Mouse (Mus musculus): ENCODE results near the gene Akap9. TPM values are rescaled to one million over a fixed set of nuclear protein-coding genes. Genes with fewer than 3 reads are reported as not detected.

Gene Akap9
- polyA plus RNA-seq (2014; fragmentation: Illumina TruSeq; extraction: RNeasy Lipid Tissue Mini Kit (QIAGEN cat#74804); ENCODE audit: low read depth, low replicate concordance) = 25.4 TPM

GRCm38 (mm10) chr5:3927801-3928689 is at the start of gene Akap9:
Gene Akap9 (plus strand): TSS chr5:3928054.

GRCm38 (mm10) chr5:3893459-3894293 is 34.2 kb upstream of the Akap9 start, which contains the start of gene Mterf1a:
Gene Mterf1a (minus strand): TSS chr5:3893933.

GRCm38 (mm10) chr5:4104341-4105040 is 176.6 kb downstream of the Akap9 start, which contains the start of gene Cyp51:
Gene Cyp51 (minus strand): TSS chr5:4104746.

Other genes starting within 250 kb of the Akap9 start
- gene Ankib1, start 125.1 kb upstream of the Akap9 start, polyA plus RNA-seq (2014; fragmentation: Illumina TruSeq; extraction: RNeasy Lipid Tissue Mini Kit (QIAGEN cat#74804); ENCODE audit: low read depth, low replicate concordance) = 13.6 TPM
- gene Krit1, start 124.9 kb upstream of the Akap9 start, polyA plus RNA-seq (2014; fragmentation: Illumina TruSeq; extraction: RNeasy Lipid Tissue Mini Kit (QIAGEN cat#74804); ENCODE audit: low read depth, low replicate concordance) = 23.5 TPM
- gene Lrrd1, start 82.9 kb upstream of the Akap9 start, polyA plus RNA-seq (2014; fragmentation: Illumina TruSeq; extraction: RNeasy Lipid Tissue Mini Kit (QIAGEN cat#74804); ENCODE audit: low read depth, low replicate concordance) = 0.60 TPM
- 5.5 TPM for gene Mterf1a, start 34.1 kb upstream of the Akap9 start, polyA plus RNA-seq (2014; fragmentation: Illumina TruSeq; extraction: RNeasy Lipid Tissue Mini Kit (QIAGEN cat#74804); ENCODE audit: low read depth, low replicate concordance)
- gene Cyp51, start 176.7 kb downstream of the Akap9 start, polyA plus RNA-seq (2014; fragmentation: Illumina TruSeq; extraction: RNeasy Lipid Tissue Mini Kit (QIAGEN cat#74804); ENCODE audit: low read depth, low replicate concordance) = 40.6 TPM

Measured in adipose tissue, adult 10 weeks (tissue).